Mouse (Mus musculus) heart, embryonic 16.5 days (tissue): ENCODE results near the gene Rab19. TPM values are rescaled to one million over a fixed set of nuclear protein-coding genes. Genes with fewer than 3 reads are reported as not detected.

Experiments
- ATAC-seq: fragments of 200-750 bp; cut with Nextera tagmentation; replicated peaks from 2 replicates; pipeline ENCODE4 v1.8.0; 2017; ENCODE audit warnings: moderate number of reproducible peaks; ENCODE audit not compliant: insufficient read depth, low FRiP score; ENCODE audit errors: extremely low read depth
- H3K27ac ChIP-seq: fragments of 300-500 bp; sonication (generic); 2 replicates; pipeline ENCODE4 v1.5.1; 2014; ENCODE audit warnings: mild to moderate bottlenecking, low read length, control low read depth, moderate library complexity
- H3K27me3 ChIP-seq: fragments of 300-500 bp; sonication (generic); 2 replicates; pipeline ENCODE4 v1.6.1; 2014; ENCODE audit warnings: low read length, mixed read lengths; ENCODE audit not compliant: control insufficient read depth, insufficient read depth
- H3K36me3 ChIP-seq: fragments of 300-500 bp; sonication (generic); 2 replicates; pipeline ENCODE4 v1.6.1; 2014; ENCODE audit not compliant: control insufficient read depth, insufficient read depth
- H3K4me1 ChIP-seq: fragments of 300-500 bp; sonication (generic); 2 replicates; pipeline ENCODE4 v1.6.1; 2014; ENCODE audit warnings: low read length, mixed read lengths; ENCODE audit not compliant: control insufficient read depth, insufficient read depth
- H3K4me2 ChIP-seq: fragments of 300-500 bp; sonication (generic); 2 replicates; pipeline ENCODE4 v1.6.1; 2014; ENCODE audit warnings: low read depth, mild to moderate bottlenecking, control low read depth, low read length
- H3K4me3 ChIP-seq: fragments of 300-500 bp; sonication (generic); 2 replicates; pipeline ENCODE4 v1.5.1; 2014; ENCODE audit warnings: mild to moderate bottlenecking, control low read depth, low read length
- H3K9ac ChIP-seq: fragments of 300-500 bp; sonication (generic); 2 replicates; pipeline ENCODE4 v1.6.1; 2014; ENCODE audit warnings: low read length, control low read depth
- H3K9me3 ChIP-seq: fragments of 300-500 bp; sonication (generic); replicated peaks from 2 replicates; pipeline ENCODE4 v1.6.1; 2016; ENCODE audit warnings: low read length; ENCODE audit not compliant: control insufficient read depth
- WGBS: fragments of 180-500 bp; shearing (Covaris S2); extraction: QIAGEN DNeasy Blood & Tissue Kit; methylation state at CpG from one replicate; pipeline ENCODE4 v1.1.7; 2014; 5-methylcytosine and 5-hydroxymethylcytosine counted together
- polyA plus RNA-seq: library from polyadenylated mRNA; unstranded; fragments of >200 nt; fragmentation: Nextera tagmentation; extraction: Ambion mirVana; gene quantifications from 2 replicates; pipeline ENCODE4 v1.2.1, GENCODE M21; 2015

The Rab19 gene
- polyA plus RNA-seq, result 1.1 and 1.9 TPM in 2 replicates

DNA sequence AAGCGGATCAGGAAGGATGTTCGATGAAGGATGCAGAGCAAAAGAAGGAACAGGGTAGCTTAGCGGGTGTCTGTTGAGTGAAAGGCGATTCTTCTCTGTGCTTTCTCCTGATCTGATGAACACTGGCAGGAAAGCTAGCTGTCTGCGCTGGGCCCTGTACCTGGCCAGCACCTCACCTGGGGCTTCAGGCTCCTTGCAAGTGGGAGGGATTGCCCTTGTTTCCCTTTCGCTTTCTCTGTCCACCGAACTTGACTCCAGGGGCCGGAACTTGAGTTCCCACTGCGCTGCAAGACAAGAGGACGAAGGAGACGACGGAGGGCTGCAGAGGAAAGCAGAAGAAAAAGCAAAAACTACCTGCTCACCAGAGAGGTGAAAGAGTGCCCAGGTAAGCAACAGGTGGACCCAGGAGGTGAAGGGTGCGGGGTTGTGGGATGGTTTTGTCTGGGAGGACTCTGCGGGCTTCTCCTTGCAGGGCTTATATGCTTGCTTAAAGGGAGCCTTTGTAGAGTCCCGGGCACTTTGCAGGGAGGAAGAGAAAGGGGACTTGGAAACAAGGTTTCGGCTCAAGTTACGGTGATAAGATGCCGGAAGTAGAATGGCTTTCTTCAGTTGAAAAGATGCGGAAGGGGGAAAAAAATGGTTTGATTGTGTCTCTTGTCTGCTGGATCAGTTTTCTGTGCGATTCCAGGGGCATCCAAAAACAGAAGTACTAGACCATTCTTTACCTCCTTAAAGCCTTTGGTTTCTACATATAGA is at the start of gene Rab19:
TSS of gene Rab19 (plus strand) at position 51 of the 756 bp plus-strand sequence.
- no peaks in the 10 kb centered on the region for H3K36me3 ChIP-seq
- no peaks in the 10 kb centered on the region for H3K9me3 ChIP-seq
- H3K27ac ChIP-seq, result 0 out of 2 replicates have a peak within 1 kb of the TSS, but pooled peaks have one; percentile 34
- ATAC-seq, result no peak
- H3K4me1 ChIP-seq, result peaks cover 16% of the 10 kb centered on the region
- H3K27me3 ChIP-seq, result no peaks in the 10 kb centered on the region; the same call in 1 of the 2 replicates
- H3K4me3 ChIP-seq, result peak within 1 kb of the TSS; percentile 60
- peak within 1 kb of the TSS; percentile 92 for H3K4me2 ChIP-seq
- 4% methylated on average over 20 of the region's 20 CpGs for WGBS
- H3K9ac ChIP-seq, result peak within 1 kb of the TSS; percentile 74

DNA sequence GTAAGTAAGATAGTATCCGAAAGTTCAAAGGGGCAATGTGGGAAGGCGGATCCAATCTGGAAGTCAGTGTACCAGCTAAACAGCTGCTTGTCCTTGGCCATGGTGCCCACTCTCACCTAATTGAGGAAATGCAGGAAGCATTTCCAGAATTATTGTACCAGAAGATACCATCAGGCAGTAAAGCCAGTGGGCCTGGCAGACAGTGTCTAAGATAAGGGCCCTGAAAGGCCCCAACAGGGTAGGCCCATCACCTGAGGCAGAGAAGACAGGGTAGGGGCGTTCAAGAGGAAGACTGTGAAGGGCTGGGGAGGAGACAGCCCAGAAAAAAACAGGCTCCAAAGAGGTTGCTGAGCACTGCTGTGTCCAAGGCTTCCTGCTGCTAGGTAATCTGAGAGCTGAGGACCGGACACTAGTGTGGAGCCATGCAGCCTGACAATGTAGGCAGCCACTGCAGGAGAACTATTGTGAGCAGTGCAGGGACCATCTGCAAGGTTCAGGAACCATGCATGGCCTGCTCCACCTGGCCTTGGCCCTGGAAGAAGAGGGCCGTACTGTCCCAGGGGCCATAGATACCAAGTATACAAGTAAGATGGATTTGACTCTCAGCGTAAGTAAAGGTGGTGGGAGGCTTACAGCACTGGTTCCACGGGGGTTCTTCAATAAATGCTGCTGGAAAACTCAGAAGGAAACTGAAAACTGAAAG is 48.8 kb upstream of the Rab19 start:
- WGBS, result 87% methylated on average over 7 of the region's 7 CpGs

DNA sequence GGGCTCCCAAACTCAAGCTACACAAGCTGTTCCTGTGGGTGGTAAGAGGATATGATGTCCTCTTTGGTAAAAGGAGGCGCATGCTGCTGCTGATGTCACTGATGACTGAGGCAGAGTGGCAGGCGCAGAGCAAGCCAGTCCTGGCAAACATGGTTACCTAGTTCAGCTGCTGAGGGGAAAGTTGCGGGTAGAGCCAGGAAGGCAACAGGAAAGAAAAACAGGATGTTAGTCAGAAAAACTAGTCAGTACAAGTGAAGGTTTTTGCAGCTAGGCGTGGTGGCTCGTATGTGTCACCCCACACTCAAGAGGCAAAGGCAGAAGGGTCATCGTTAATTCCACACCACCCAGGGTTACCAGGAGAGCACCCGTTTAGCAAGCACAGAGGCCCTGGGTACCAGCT is 46.8 kb upstream of the Rab19 start:
- ATAC-seq, result no peak
- no peaks in the 10 kb centered on the region for H3K27me3 ChIP-seq
- no peak overlapping the region for H3K27ac ChIP-seq
- no peak overlapping the region for H3K4me2 ChIP-seq
- H3K36me3 ChIP-seq, result peaks cover 19% of the 10 kb centered on the region
- no peak overlapping the region for H3K4me3 ChIP-seq
- WGBS, result 77% methylated on average over 7 of the region's 7 CpGs
- no peak overlapping the region for H3K9ac ChIP-seq
- H3K4me1 ChIP-seq, result no peaks in the 10 kb centered on the region
- no peaks in the 10 kb centered on the region for H3K9me3 ChIP-seq

More for the DNA sequence above, 48.8 kb upstream of the Rab19 start:
- Histone ChIP-seq H3K4me3 (no peak overlapping the region), H3K36me3 (peaks cover 19% of the 10 kb centered on the region), H3K27ac (no peak overlapping the region), H3K9ac (no peak overlapping the region), H3K4me2 (no peak overlapping the region), H3K9me3 (no peaks in the 10 kb centered on the region), H3K27me3 (no peaks in the 10 kb centered on the region), H3K4me1 (no peaks in the 10 kb centered on the region)
- ATAC-seq, result no peak

DNA sequence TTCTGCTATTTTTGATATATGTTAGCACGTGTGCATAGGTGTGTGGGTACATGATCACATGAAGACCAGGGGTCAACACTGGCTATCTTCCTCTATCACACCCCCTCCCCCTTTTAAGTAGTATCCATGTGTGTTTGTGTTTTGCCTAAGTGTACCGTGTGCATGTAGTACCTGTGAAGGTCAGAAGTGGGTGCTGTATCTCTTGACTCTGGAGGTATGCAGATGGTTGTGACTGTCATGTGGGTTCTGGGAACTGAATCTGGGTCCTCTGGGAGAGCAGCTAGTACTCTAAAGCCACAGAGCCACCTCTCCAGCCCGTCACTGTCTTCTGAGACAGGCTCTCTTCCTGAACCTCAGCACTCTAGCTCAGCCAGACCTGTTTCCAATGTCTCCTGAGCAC is 46.1 kb upstream of the Rab19 start:
- Histone ChIP-seq H3K4me2 (no peak overlapping the region), H3K9me3 (no peaks in the 10 kb centered on the region), H3K9ac (no peak overlapping the region), H3K27ac (no peak overlapping the region), H3K4me1 (no peaks in the 10 kb centered on the region), H3K36me3 (peaks cover 19% of the 10 kb centered on the region), H3K27me3 (no peaks in the 10 kb centered on the region), H3K4me3 (no peak overlapping the region)
- no peak for ATAC-seq
- WGBS, result 92% methylated on average over 3 of the region's 3 CpGs

DNA sequence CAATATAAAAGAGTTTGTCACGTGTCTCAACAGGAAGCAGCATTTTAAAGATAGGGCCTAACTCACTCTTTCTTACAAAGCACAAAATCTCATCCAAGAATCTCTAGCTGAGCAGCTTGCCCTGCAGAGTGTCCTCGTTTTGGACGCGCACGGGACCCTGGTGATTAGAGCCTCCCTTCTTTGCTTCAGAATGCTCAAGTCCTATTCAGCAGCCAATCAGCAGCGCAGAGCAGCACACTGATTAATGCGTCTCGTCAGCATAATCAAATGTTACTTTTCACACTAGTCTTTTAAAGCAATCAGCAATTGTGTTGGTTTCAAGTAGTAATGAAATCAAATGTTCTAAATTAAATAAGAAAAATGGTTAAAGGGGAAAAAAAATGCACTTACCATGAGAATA is 42.6 kb upstream of the Rab19 start:
- H3K36me3 ChIP-seq, result peaks cover 24% of the 10 kb centered on the region
- no peak overlapping the region for H3K4me3 ChIP-seq
- no peak overlapping the region for H3K27ac ChIP-seq
- 88% methylated on average over 8 of the region's 8 CpGs for WGBS
- H3K4me1 ChIP-seq, result no peaks in the 10 kb centered on the region
- no peaks in the 10 kb centered on the region for H3K9me3 ChIP-seq
- no peak overlapping the region for H3K4me2 ChIP-seq
- no peak for ATAC-seq
- H3K9ac ChIP-seq, result no peak overlapping the region
- H3K27me3 ChIP-seq, result no peaks in the 10 kb centered on the region

DNA sequence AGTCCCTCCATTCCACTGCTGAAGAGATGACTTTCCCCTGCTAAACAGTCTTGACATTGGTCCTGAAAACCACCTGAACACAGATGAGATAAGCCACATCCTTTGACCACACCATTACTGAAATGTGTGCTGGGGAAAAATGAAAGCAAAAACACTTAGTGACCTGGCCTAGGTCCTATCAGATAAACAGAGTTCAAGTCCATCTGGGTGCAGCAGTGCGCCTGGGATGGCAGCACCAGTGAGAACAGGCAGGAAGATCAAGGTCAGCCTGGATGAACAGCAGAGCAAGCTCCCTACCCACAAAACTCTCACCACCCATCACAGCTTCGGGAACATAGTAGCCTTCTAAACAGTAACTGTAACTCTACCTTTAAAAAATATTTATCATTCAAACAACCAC is 39.2 kb upstream of the Rab19 start:
- Histone ChIP-seq H3K9me3 (no peaks in the 10 kb centered on the region), H3K27ac (no peak overlapping the region), H3K9ac (no peak overlapping the region), H3K4me3 (no peak overlapping the region), H3K4me1 (no peaks in the 10 kb centered on the region), H3K27me3 (no peaks in the 10 kb centered on the region), H3K4me2 (no peak overlapping the region), H3K36me3 (peaks cover 11% of the 10 kb centered on the region)
- no peak for ATAC-seq
- WGBS, result 44% methylated on average over 2 of the region's 2 CpGs

DNA sequence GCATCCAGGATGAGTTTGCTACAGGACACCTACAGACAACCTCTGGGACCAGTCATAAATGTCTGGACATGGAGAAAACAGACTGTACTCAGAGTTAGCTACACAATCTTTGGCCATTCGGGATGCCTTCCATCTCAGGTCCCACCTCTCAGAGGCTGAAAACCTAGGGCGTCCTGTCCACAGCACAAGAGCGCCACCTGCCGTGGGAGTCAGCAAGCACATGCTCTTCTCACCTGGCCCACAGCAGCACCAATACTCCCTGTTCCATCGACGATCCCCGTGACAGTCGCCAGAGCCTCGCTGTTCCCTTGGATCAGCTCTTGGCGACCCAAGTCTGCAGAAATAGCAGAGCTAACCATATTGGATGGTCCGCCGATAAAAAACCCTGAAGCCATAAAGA is 37.0 kb upstream of the Rab19 start:
- no peaks in the 10 kb centered on the region for H3K27me3 ChIP-seq
- no peak overlapping the region for H3K27ac ChIP-seq
- 21% methylated on average over 12 of the region's 12 CpGs for WGBS
- H3K4me1 ChIP-seq, result no peaks in the 10 kb centered on the region
- no peaks in the 10 kb centered on the region for H3K9me3 ChIP-seq
- H3K4me2 ChIP-seq, result no peak overlapping the region
- no peak overlapping the region for H3K4me3 ChIP-seq
- H3K9ac ChIP-seq, result no peak overlapping the region
- H3K36me3 ChIP-seq, result peaks cover 10% of the 10 kb centered on the region
- peak; percentile 58; the same call in 1 of the 2 replicates for ATAC-seq

DNA sequence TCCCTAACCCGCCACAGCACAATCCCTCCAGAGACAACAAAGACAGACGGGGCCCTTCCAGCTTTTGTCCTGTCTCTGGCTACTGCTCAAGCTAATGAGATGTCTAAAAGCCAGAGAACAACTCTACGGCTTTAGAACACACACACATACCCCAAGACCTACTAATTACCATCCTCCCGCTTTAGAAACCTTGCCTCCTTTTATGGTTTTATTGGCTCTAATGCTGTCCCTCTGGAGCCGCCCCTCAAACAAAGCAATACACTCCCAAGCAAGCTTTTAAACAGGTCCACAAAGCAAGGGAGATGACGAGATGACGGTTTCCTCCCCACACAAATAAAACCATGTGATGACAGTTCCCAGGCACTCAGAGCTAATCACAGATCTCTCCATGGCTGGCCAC is 35.5 kb upstream of the Rab19 start:
- Histone ChIP-seq H3K9ac (no peak overlapping the region), H3K27me3 (no peaks in the 10 kb centered on the region), H3K4me1 (no peaks in the 10 kb centered on the region), H3K4me3 (no peak overlapping the region), H3K36me3 (peaks cover 10% of the 10 kb centered on the region), H3K4me2 (no peak overlapping the region), H3K27ac (no peak overlapping the region), H3K9me3 (no peaks in the 10 kb centered on the region)
- WGBS, result 72% methylated on average over 7 of the region's 7 CpGs
- no peak for ATAC-seq

DNA sequence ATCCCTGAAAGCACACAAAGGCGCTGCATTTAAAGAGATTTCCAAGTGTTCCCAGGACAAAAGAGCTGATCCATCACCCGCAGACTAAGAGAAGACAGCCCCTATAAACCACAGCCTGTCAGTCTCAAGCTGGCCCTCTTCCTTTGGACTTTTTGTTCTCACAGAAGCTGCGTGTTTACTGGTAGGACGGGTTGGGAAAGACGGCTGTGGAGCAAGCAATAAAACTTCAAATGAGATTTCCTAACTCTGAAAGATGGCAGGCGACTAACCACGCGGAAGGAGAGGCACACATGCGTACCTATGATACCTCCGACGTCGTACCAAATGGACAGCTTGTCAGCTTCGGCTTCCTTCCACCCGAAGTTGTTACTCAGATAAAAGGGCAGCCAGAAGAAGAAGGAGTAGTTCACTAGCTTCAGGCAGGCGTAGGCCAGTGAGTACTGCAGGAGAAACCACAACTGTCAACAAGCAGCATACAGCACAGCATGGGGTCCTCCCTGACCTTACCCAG is 33.9 kb upstream of the Rab19 start:
- Histone ChIP-seq H3K4me2 (no peak overlapping the region), H3K4me3 (no peak overlapping the region), H3K36me3 (peaks cover 14% of the 10 kb centered on the region), H3K27me3 (no peaks in the 10 kb centered on the region), H3K4me1 (no peaks in the 10 kb centered on the region), H3K9ac (no peak overlapping the region), H3K9me3 (no peaks in the 10 kb centered on the region), H3K27ac (no peak overlapping the region)
- no peak for ATAC-seq
- 54% methylated on average over 15 of the region's 15 CpGs for WGBS
